In genomic region chr11:45621824-45622223, GRCm38 (mm10) we compare ENCODE assay signal across 20 mouse cellular contexts.
DNase-seq lines count a peak whose midpoint lies in the region; ATAC-seq lines count a peak whose summit lies in the region.
"Had no signal": no experiment of that assay in that cellular context is flagged by ENCODE, and none has a peak within 500 bp of the region (broad histone marks: within the 10 kb centered on the region; RNA-seq: fewer than 3 reads in every experiment).

No protein-coding gene starts in this region.

- 91% methylated on average over 2 of the region's 2 CpGs for WGBS in intestine, embryonic 14.5 days
- WGBS in intestine, embryonic 16.5 days: 80% methylated on average over 2 of the region's 2 CpGs
- WGBS in midbrain, embryonic 16.5 days: 98% methylated on average over 2 of the region's 2 CpGs

- H3K4me1 ChIP-seq in intestine, embryonic 14.5 days (replicated peaks; ENCODE audit: control insufficient read depth, insufficient read depth, low read length): no peaks in the 10 kb centered on the region
- no peaks in the 10 kb centered on the region for H3K4me1 ChIP-seq in intestine, embryonic 16.5 days (ENCODE audit: control insufficient read depth, insufficient read depth, low read length)
- no peaks in the 10 kb centered on the region for H3K4me1 ChIP-seq in midbrain, embryonic 16.5 days (ENCODE audit: control insufficient read depth, insufficient read depth, low read length)
- H3K4me1 ChIP-seq: embryonic facial prominence, embryonic 12.5 days; heart, embryonic 13.5 days had no signal

- H3K36me3 ChIP-seq in intestine, embryonic 14.5 days (ENCODE audit: control insufficient read depth, insufficient read depth, low read length): no peaks in the 10 kb centered on the region
- H3K36me3 ChIP-seq in intestine, embryonic 16.5 days (ENCODE audit: control insufficient read depth, insufficient read depth, low read length): no peaks in the 10 kb centered on the region
- H3K36me3 ChIP-seq in midbrain, embryonic 16.5 days (ENCODE audit: control insufficient read depth, insufficient read depth, low read length): no peaks in the 10 kb centered on the region
- H3K36me3 ChIP-seq: embryonic facial prominence, embryonic 12.5 days; heart, embryonic 13.5 days had no signal

- DNase-seq in intestine, embryonic 14.5 days (ENCODE audit: low spot score): peak; percentile 12
- DNase-seq in 416B (ENCODE audit: low read depth): peak; percentile 40
- peak; percentile 7 for DNase-seq in NIH3T3 (ENCODE audit: low read depth)
- DNase-seq in induced T-regulatory cell, adult 2 months (ENCODE audit: low read depth): peak; percentile 1
- DNase-seq in cerebellum, adult 18-20 months: no peak
- no peak for DNase-seq in testis, postnatal 10 days (ENCODE audit: low spot score)
- DNase-seq: adrenal gland, postnatal 10 days; cerebellum, adult 11 months; cerebellum, adult 9-10 months; cerebellum, postnatal 25 days; heart, postnatal 36 days; kidney, adult 11 months; kidney, adult 9 months had no signal

- no peaks in the 10 kb centered on the region for H3K9me3 ChIP-seq in intestine, embryonic 14.5 days (ENCODE audit: control insufficient read depth, low read length)
- no peaks in the 10 kb centered on the region for H3K9me3 ChIP-seq in intestine, embryonic 16.5 days (ENCODE audit: control insufficient read depth, low read length)
- H3K9me3 ChIP-seq in midbrain, embryonic 16.5 days (replicated peaks; ENCODE audit: control insufficient read depth, low read length, poor library complexity, severe bottlenecking): no peaks in the 10 kb centered on the region
- H3K9me3 ChIP-seq: embryonic facial prominence, embryonic 12.5 days; heart, embryonic 13.5 days had no signal

- H3K27me3 ChIP-seq in intestine, embryonic 14.5 days (replicated peaks; ENCODE audit: control insufficient read depth, insufficient read depth, low read length): no peaks in the 10 kb centered on the region
- no peaks in the 10 kb centered on the region for H3K27me3 ChIP-seq in intestine, embryonic 16.5 days (replicated peaks; ENCODE audit: control insufficient read depth, insufficient read depth, low read length)
- H3K27me3 ChIP-seq in midbrain, embryonic 16.5 days (ENCODE audit: control insufficient read depth, insufficient read depth, low read depth, low read length): no peaks in the 10 kb centered on the region
- H3K27me3 ChIP-seq: CH12.LX; embryonic facial prominence, embryonic 12.5 days; heart, embryonic 13.5 days had no signal

- no peak overlapping the region for H3K4me3 ChIP-seq in intestine, embryonic 14.5 days (ENCODE audit: low read depth, low read length)
- H3K4me3 ChIP-seq in intestine, embryonic 16.5 days (ENCODE audit: low read length): no peak overlapping the region
- no peak overlapping the region for H3K4me3 ChIP-seq in midbrain, embryonic 16.5 days (ENCODE audit: low read depth, low read length)
- H3K4me3 ChIP-seq: embryonic facial prominence, embryonic 12.5 days; heart, embryonic 13.5 days had no signal

- H3K9ac ChIP-seq in intestine, embryonic 14.5 days (ENCODE audit: low read length): no peak overlapping the region
- H3K9ac ChIP-seq in intestine, embryonic 16.5 days (ENCODE audit: low read depth, low read length): no peak overlapping the region
- no peak overlapping the region for H3K9ac ChIP-seq in midbrain, embryonic 16.5 days (ENCODE audit: low read depth, low read length)
- H3K9ac ChIP-seq: embryonic facial prominence, embryonic 12.5 days; heart, embryonic 13.5 days had no signal

- no peak overlapping the region for H3K4me2 ChIP-seq in intestine, embryonic 14.5 days (ENCODE audit: low read length)
- H3K4me2 ChIP-seq in intestine, embryonic 16.5 days (ENCODE audit: low read depth, low read length): no peak overlapping the region
- H3K4me2 ChIP-seq in midbrain, embryonic 16.5 days (ENCODE audit: low read length): no peak overlapping the region
- H3K4me2 ChIP-seq: embryonic facial prominence, embryonic 12.5 days; heart, embryonic 13.5 days had no signal

- ATAC-seq in intestine, embryonic 14.5 days (replicated peaks; ENCODE audit: low FRiP score, low TSS enrichment, low read depth): no peak
- ATAC-seq in intestine, embryonic 16.5 days: no peak
- no peak for ATAC-seq in midbrain, embryonic 16.5 days
- ATAC-seq: forebrain, embryonic 14.5 days; hindbrain, embryonic 16.5 days had no signal

- H3K27ac ChIP-seq in intestine, embryonic 14.5 days (ENCODE audit: low read depth): no peak overlapping the region
- H3K27ac ChIP-seq in intestine, embryonic 16.5 days (ENCODE audit: low read length): no peak overlapping the region
- H3K27ac ChIP-seq in midbrain, embryonic 16.5 days (ENCODE audit: low read length): no peak overlapping the region
- H3K27ac ChIP-seq: embryonic facial prominence, embryonic 12.5 days; heart, embryonic 13.5 days had no signal

Comparison
In these comparisons a context has a peak if more than half of its experiments do, and no peak if none do; other contexts are left out.
1. DNase-seq: peak in intestine, embryonic 14.5 days (single experiment), 416B (single experiment), NIH3T3 (single experiment) and induced T-regulatory cell, adult 2 months (single experiment); none in cerebellum, adult 18-20 months (0 of 2) and testis, postnatal 10 days (single experiment).